Mouse (Mus musculus) E14TG2a.4 (cell line): ENCODE data around the gene Osbpl3.

ENCODE experiments used
- H3K27me3 ChIP-seq: 2 replicates; pipeline ENCODE4 v1.6.1; 2014; ENCODE audit warnings: low read length, control low read depth; ENCODE audit not compliant: insufficient read depth
- H3K36me3 ChIP-seq: 2 replicates; pipeline ENCODE4 v1.6.1; 2014; ENCODE audit warnings: low read length, control low read depth; ENCODE audit not compliant: insufficient read depth
- H3K4me1 ChIP-seq: replicated peaks from 2 replicates; pipeline ENCODE4 v1.6.1; 2014; ENCODE audit warnings: low read depth, low read length, control low read depth
- H3K4me3 ChIP-seq: replicated peaks from 2 replicates; pipeline ENCODE4 v1.5.1; 2014; ENCODE audit warnings: mild to moderate bottlenecking, low read length
- H3K9me3 ChIP-seq: 2 replicates; pipeline ENCODE4 v1.6.1; 2014; ENCODE audit warnings: low read length, control low read depth
- CTCF ChIP-seq: conservative IDR thresholded peaks from 2 replicates; pipeline ENCODE4 v1.5.1; 2014; ENCODE audit warnings: low read length
- NANOG ChIP-seq: IDR thresholded peaks from 2 replicates; pipeline ENCODE4 v1.6.1; 2014; ENCODE audit warnings: borderline replicate concordance, low read length, mixed read lengths
- POU5F1 ChIP-seq: IDR thresholded peaks from 2 replicates; pipeline ENCODE4 v1.6.1; 2014; ENCODE audit warnings: low read length, borderline replicate concordance

The Osbpl3 gene

GRCm38 (mm10) chr6:50424271-50424670 lies 31.7 kb downstream of the Osbpl3 start:
- Histone ChIP-seq H3K4me1 (peaks cover 37% of the 10 kb centered on the region), H3K4me3 (no peak overlapping the region), H3K27me3 (no peaks in the 10 kb centered on the region), H3K36me3 (no peaks in the 10 kb centered on the region), H3K9me3 (no peaks in the 10 kb centered on the region)
- TF ChIP-seq NANOG = no peak
- no peak for TF ChIP-seq POU5F1
- TF ChIP-seq CTCF = no peak

GRCm38 (mm10) chr6:50420413-50420812 lies 35.6 kb downstream of the Osbpl3 start:
- Histone ChIP-seq H3K9me3 (no peaks in the 10 kb centered on the region), H3K36me3 (no peaks in the 10 kb centered on the region), H3K4me3 (no peak overlapping the region), H3K4me1 (peaks cover 18% of the 10 kb centered on the region), H3K27me3 (no peaks in the 10 kb centered on the region)
- no peak for TF ChIP-seq POU5F1

- peaks cover 18% of the 10 kb centered on the region for H3K4me1 ChIP-seq
- H3K27me3 ChIP-seq = no peaks in the 10 kb centered on the region
- H3K36me3 ChIP-seq = no peaks in the 10 kb centered on the region
- no peak overlapping the region for H3K4me3 ChIP-seq
- TF ChIP-seq NANOG = no peak
- no peak for TF ChIP-seq CTCF
- no peak for TF ChIP-seq POU5F1
- H3K9me3 ChIP-seq = no peaks in the 10 kb centered on the region
Measured at GRCm38 (mm10) chr6:50419518-50420290, 36.3 kb downstream of the Osbpl3 start.

- H3K4me1 ChIP-seq = peaks cover 18% of the 10 kb centered on the region
- no peak for TF ChIP-seq CTCF
- no peak for TF ChIP-seq POU5F1
- no peak for TF ChIP-seq NANOG
- H3K36me3 ChIP-seq = no peaks in the 10 kb centered on the region
Measured at GRCm38 (mm10) chr6:50418951-50419350, 37.0 kb downstream of the Osbpl3 start.

GRCm38 (mm10) chr6:50416854-50417253 lies 39.1 kb downstream of the Osbpl3 start:
- no peaks in the 10 kb centered on the region for H3K9me3 ChIP-seq
- H3K4me3 ChIP-seq = no peak overlapping the region
- H3K4me1 ChIP-seq = peaks cover 17% of the 10 kb centered on the region
- H3K27me3 ChIP-seq = no peaks in the 10 kb centered on the region
- H3K36me3 ChIP-seq = no peaks in the 10 kb centered on the region
- TF ChIP-seq CTCF = no peak

More at GRCm38 (mm10) chr6:50418951-50419350, 37.0 kb downstream of the Osbpl3 start:
- Histone ChIP-seq H3K4me3 (no peak overlapping the region), H3K9me3 (no peaks in the 10 kb centered on the region), H3K27me3 (no peaks in the 10 kb centered on the region)

- Histone ChIP-seq H3K4me3 (no peak overlapping the region), H3K9me3 (no peaks in the 10 kb centered on the region), H3K36me3 (no peaks in the 10 kb centered on the region), H3K27me3 (no peaks in the 10 kb centered on the region), H3K4me1 (peaks cover 18% of the 10 kb centered on the region)
- TF ChIP-seq POU5F1 (no peak), CTCF (no peak), NANOG (no peak)
Measured at GRCm38 (mm10) chr6:50415431-50415830, 40.6 kb downstream of the Osbpl3 start.

GRCm38 (mm10) chr6:50414547-50414946 lies 41.5 kb downstream of the Osbpl3 start:
- no peak for TF ChIP-seq NANOG
- TF ChIP-seq POU5F1 = no peak
- no peak for TF ChIP-seq CTCF
- Histone ChIP-seq H3K36me3 (no peaks in the 10 kb centered on the region), H3K4me1 (peaks cover 18% of the 10 kb centered on the region), H3K4me3 (no peak overlapping the region), H3K27me3 (no peaks in the 10 kb centered on the region), H3K9me3 (no peaks in the 10 kb centered on the region)

- Histone ChIP-seq H3K9me3 (no peaks in the 10 kb centered on the region), H3K27me3 (no peaks in the 10 kb centered on the region), H3K36me3 (no peaks in the 10 kb centered on the region), H3K4me3 (no peak overlapping the region), H3K4me1 (peaks cover 21% of the 10 kb centered on the region)
- TF ChIP-seq POU5F1 (no peak), CTCF (no peak), NANOG (no peak)
Measured at GRCm38 (mm10) chr6:50413381-50413780, 42.6 kb downstream of the Osbpl3 start.

GRCm38 (mm10) chr6:50412174-50412573 lies 43.8 kb downstream of the Osbpl3 start:
- no peaks in the 10 kb centered on the region for H3K9me3 ChIP-seq
- TF ChIP-seq POU5F1 (no peak), CTCF (no peak), NANOG (no peak)
- no peaks in the 10 kb centered on the region for H3K36me3 ChIP-seq
- no peaks in the 10 kb centered on the region for H3K27me3 ChIP-seq
- H3K4me1 ChIP-seq = peaks cover 33% of the 10 kb centered on the region
- H3K4me3 ChIP-seq = no peak overlapping the region
